Mouse (Mus musculus): ENCODE measurements around the gene Bag5.
"Not testable (repeated sequence)": the region's sequence is repeated elsewhere in the genome, so short reads cannot be mapped to it uniquely, and the experiment has no call there.

- TF ChIP-seq CTCF (IDR thresholded peaks at IDR 0.05; ENCODE audit: control insufficient read depth, insufficient read depth, insufficient replicate concordance, low read depth, low read length); POLR2A (IDR thresholded peaks at IDR 0.05; ENCODE audit: control insufficient read depth, low read depth, low read length): not testable (repeated sequence)
Measured at GRCm38 (mm10) chr12:111713880-111714279, 823 bp upstream of the Bag5 start.

Measured in testis, adult 2 months (tissue).